Mouse (Mus musculus): ENCODE data around the gene Mettl2. TPM values are rescaled to one million over a fixed set of nuclear protein-coding genes. Genes with fewer than 3 reads are reported as not detected.
A peak's percentile ranks its signal among the peaks of the same experiment; 100 is the strongest.

The Mettl2 gene
- polyA plus RNA-seq, 1 experiment: 3.7 TPM

DNA sequence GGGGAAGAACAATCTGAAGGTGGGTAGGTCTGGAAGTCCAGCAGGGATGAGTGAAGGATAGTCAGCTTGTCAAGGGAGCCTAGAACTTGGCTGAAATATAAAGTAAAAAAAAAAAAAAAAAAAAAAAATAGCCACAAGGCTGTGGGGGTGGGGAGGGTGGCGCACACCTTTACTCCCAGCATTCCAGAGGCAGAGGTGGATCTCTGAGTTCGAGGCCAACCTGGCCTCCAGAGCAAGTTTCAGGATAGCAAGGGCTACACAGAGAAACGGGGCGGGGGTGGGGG, 25.7 kb downstream of the Mettl2 start:
- Histone ChIP-seq H3K4me3 (replicated peaks) (no peak overlapping the region), H3K27me3 (replicated peaks) (peaks cover 32% of the 10 kb centered on the region), H3K36me3 (replicated peaks; ENCODE audit: low read length) (no peaks in the 10 kb centered on the region), H3K9me3 (no peaks in the 10 kb centered on the region), H3K4me1 (peaks cover 35% of the 10 kb centered on the region)
- TF ChIP-seq FLI1 (IDR thresholded peaks at IDR 0.05; ENCODE audit: low read length): no peak
- no peak for TF ChIP-seq GATA1 (IDR thresholded peaks at IDR 0.05; ENCODE audit: borderline replicate concordance, low read length)

DNA sequence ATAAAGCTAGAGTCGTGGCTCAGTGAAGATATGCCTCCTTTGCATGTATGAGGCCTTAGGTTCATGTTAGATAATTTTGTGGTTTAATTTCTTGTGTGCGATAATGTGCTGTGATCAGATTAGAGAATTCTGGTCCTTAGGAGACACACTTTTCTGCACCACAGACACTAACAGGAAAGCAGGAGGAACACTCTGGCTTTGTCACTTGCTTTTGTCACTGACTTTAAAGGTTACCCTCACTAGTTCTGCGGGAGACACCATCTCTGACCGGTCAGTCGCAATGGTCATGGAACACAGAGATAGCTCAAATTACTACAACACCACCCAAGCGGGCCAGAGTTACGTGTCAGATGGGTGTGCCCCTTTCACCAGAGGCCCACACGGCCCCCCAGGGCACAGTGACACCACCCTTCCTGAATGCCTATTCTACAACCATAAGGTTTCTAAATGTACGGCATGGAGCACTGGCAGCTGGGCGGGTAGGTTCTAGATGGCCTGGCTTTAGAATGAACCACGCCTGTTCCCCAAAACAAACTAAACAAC, 26.2 kb downstream of the Mettl2 start:
- Histone ChIP-seq H3K27me3 (replicated peaks) (peaks cover 33% of the 10 kb centered on the region), H3K36me3 (replicated peaks; ENCODE audit: low read length) (no peaks in the 10 kb centered on the region), H3K4me1 (peaks cover 35% of the 10 kb centered on the region), H3K9me3 (no peaks in the 10 kb centered on the region), H3K4me3 (replicated peaks) (no peak overlapping the region)
- no peak for TF ChIP-seq GATA1 (IDR thresholded peaks at IDR 0.05; ENCODE audit: borderline replicate concordance, low read length)
- TF ChIP-seq FLI1 (IDR thresholded peaks at IDR 0.05; ENCODE audit: low read length): no peak

DNA sequence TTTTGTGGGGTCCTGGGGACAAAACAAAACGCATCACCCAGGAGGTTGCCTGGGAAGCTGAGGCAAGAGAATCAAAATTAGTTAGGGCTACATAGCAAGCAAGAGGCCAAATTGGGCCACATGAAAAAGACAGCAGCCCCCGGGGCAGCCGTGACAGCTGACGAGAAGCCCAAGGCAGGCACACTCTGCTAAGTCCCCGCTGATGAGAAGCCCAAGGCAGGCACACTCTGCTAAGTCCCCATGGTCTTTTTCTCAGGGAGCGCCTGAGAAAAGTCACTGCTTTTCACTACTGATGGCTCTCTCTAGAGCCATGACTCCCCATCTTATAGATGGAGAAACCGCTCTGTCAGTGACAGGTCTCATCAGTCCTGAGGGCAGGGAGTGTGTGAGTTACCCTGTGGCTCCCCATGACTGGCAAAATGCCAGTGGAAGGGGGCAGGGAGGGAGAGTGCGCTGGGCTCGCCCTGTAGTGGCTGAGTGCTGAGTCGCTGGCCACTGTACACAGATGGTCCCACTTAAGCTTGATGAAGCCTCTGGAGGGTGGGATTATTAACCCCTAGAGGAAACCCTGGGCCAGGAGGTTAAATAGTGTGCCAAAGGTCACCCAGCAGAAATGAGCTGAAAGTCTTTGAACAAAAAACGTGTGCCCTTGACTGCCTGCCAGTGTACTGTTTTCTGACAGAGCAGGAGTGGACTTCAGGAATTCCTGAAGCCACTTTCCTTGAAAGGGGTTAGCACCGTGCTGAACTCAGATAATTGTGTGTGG, 27.0 kb downstream of the Mettl2 start:
- Histone ChIP-seq H3K9me3 (no peaks in the 10 kb centered on the region), H3K36me3 (replicated peaks; ENCODE audit: low read length) (no peaks in the 10 kb centered on the region), H3K4me1 (peaks cover 35% of the 10 kb centered on the region), H3K27me3 (replicated peaks) (peaks cover 33% of the 10 kb centered on the region), H3K4me3 (replicated peaks) (peak overlapping the region; percentile 35)
- TF ChIP-seq GATA1 (IDR thresholded peaks at IDR 0.05; ENCODE audit: borderline replicate concordance, low read length): no peak
- TF ChIP-seq FLI1 (IDR thresholded peaks at IDR 0.05; ENCODE audit: low read length): no peak

DNA sequence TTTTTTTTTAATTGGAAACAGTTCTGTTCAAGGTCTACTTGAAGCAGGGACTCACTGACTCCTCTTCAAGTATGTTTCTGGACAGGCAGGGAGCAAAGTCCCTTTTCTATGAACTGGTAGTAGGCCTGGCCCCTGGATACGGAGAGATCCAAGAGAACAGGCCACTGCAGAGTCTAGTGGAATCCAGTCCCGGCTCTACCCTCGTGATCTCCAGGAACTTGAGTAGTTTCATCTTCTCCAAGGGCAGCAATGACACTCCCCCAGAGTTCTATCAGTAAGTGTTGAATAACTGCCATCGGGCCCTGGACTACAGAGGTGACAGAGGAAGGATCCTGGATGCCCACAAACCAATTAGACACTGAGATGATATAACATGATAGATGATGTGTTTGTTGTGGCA, 29.7 kb downstream of the Mettl2 start:
- H3K4me3 ChIP-seq (replicated peaks): no peak overlapping the region
- peaks cover 29% of the 10 kb centered on the region for H3K4me1 ChIP-seq

DNA sequence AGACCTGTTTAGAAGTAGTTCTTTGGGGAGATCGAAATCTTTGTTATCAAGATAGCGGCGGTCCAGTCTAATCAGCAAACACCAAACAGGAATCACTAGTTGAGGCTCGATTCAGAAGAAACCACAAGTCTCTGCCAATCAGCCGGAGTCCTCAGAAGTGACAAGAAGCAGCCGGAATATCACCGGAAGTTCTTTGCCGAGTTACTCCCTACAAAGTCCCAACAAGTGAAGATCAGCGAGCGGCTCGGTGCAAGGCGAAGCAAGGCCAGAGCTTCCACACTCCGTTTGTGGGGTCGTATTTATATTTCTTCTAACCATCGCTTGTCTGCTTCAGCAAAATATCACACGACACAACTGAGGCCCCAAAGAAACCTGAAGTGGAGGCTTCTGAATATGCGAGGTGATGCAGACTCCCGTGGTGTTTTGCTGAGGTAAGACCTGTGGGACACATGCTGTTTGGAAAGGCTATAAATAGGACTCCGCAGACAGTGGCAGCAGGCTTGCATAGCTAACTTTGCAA, 30.6 kb downstream of the Mettl2 start:
- TF ChIP-seq GATA1 (IDR thresholded peaks at IDR 0.05; ENCODE audit: borderline replicate concordance, low read length) (no peak), FLI1 (IDR thresholded peaks at IDR 0.05; ENCODE audit: low read length) (no peak)
- H3K36me3 ChIP-seq (replicated peaks; ENCODE audit: low read length): no peaks in the 10 kb centered on the region
- H3K9me3 ChIP-seq: no peaks in the 10 kb centered on the region
- H3K4me1 ChIP-seq: peaks cover 21% of the 10 kb centered on the region
- H3K27me3 ChIP-seq (replicated peaks): peaks cover 24% of the 10 kb centered on the region
- H3K4me3 ChIP-seq (replicated peaks): no peak overlapping the region

More for the DNA sequence above, 29.7 kb downstream of the Mettl2 start:
- Histone ChIP-seq H3K36me3 (replicated peaks; ENCODE audit: low read length) (no peaks in the 10 kb centered on the region), H3K9me3 (no peaks in the 10 kb centered on the region), H3K27me3 (replicated peaks) (peaks cover 28% of the 10 kb centered on the region)
- TF ChIP-seq FLI1 (IDR thresholded peaks at IDR 0.05; ENCODE audit: low read length) (no peak), GATA1 (IDR thresholded peaks at IDR 0.05; ENCODE audit: borderline replicate concordance, low read length) (no peak)

DNA sequence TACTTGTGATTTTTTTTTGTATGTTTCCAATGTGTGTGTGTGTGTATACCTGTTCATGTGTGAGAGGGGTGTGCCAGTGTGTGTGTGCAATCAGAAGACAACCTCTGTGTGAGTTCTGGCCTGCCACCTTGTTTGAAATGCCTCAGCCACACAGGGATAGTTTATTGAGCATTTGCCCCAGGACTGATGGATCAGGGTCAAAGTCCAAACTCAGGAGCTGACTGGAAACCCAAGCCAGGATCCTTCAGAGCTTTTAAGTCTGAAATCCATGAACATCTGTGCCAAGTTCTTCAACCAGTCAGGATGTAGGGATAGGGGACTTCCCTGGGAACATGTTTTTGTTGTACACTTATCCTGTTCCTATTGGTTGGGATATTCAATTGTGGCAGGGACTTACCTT, 31.8 kb downstream of the Mettl2 start:
- Histone ChIP-seq H3K27me3 (replicated peaks) (peaks cover 24% of the 10 kb centered on the region), H3K4me1 (peaks cover 12% of the 10 kb centered on the region), H3K4me3 (replicated peaks) (no peak overlapping the region), H3K9me3 (peaks cover 7% of the 10 kb centered on the region), H3K36me3 (replicated peaks; ENCODE audit: low read length) (no peaks in the 10 kb centered on the region)
- TF ChIP-seq GATA1 (IDR thresholded peaks at IDR 0.05; ENCODE audit: borderline replicate concordance, low read length): no peak
- no peak for TF ChIP-seq FLI1 (IDR thresholded peaks at IDR 0.05; ENCODE audit: low read length)

DNA sequence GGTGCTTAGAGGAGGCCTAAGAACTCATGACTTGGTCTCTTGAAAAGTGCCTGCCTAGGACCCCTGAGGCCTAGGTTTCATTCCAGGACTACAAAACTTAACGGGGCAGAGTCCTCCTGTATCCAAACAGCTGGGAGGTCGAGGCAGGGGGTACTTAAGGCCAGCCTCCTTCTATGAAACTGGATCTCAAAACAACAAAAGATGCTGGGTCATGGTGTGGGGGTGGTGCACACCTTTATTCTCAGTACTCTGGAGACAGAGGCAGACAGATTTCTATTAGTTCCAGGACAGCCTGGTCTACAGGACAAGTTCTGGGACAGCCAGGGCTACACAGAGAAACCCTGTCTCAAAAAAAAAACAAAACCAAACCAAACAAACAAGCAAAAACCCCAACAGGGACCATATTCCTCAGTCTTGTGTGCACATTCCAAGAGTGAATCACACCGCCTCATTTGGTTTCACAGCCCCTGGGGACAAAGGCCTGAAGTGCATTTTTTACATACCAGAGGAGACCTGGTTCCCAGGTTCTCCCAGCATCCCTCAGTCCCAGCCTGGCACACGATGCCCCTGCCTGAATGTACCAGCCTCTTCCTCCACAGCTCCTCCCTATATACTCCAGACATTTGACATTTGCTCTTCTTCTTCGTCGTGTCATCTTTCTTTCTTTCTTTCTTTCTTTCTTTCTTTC, 33.6 kb downstream of the Mettl2 start:
- no peak overlapping the region for H3K4me3 ChIP-seq (replicated peaks)
- H3K36me3 ChIP-seq (replicated peaks; ENCODE audit: low read length): no peaks in the 10 kb centered on the region
- H3K9me3 ChIP-seq: peaks cover 18% of the 10 kb centered on the region
- H3K27me3 ChIP-seq (replicated peaks): peaks cover 16% of the 10 kb centered on the region
- TF ChIP-seq GATA1 (IDR thresholded peaks at IDR 0.05; ENCODE audit: borderline replicate concordance, low read length) (no peak), FLI1 (IDR thresholded peaks at IDR 0.05; ENCODE audit: low read length) (no peak)
- H3K4me1 ChIP-seq: no peaks in the 10 kb centered on the region

DNA sequence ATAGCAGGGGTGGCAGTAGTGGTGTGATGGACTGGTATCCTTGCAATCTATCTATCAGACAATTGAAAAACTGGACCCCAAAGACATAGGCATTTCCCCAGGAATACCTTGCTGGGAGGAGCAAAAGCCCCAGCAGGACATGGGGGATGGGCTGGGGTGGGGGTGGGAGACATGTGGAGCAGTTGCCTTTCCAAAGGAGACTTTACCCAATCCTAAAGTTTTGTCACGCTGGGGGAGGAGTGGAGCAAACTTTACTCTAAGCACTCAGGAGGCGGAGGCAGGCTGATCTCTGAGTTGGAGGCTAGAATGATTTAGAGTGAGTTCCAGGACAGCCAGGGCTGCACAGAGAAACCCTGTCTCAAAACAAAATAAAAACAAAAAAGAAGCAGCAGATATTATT, 35.2 kb downstream of the Mettl2 start:
- no peak overlapping the region for H3K4me3 ChIP-seq (replicated peaks)
- H3K36me3 ChIP-seq (replicated peaks; ENCODE audit: low read length): no peaks in the 10 kb centered on the region
- H3K4me1 ChIP-seq: no peaks in the 10 kb centered on the region

DNA sequence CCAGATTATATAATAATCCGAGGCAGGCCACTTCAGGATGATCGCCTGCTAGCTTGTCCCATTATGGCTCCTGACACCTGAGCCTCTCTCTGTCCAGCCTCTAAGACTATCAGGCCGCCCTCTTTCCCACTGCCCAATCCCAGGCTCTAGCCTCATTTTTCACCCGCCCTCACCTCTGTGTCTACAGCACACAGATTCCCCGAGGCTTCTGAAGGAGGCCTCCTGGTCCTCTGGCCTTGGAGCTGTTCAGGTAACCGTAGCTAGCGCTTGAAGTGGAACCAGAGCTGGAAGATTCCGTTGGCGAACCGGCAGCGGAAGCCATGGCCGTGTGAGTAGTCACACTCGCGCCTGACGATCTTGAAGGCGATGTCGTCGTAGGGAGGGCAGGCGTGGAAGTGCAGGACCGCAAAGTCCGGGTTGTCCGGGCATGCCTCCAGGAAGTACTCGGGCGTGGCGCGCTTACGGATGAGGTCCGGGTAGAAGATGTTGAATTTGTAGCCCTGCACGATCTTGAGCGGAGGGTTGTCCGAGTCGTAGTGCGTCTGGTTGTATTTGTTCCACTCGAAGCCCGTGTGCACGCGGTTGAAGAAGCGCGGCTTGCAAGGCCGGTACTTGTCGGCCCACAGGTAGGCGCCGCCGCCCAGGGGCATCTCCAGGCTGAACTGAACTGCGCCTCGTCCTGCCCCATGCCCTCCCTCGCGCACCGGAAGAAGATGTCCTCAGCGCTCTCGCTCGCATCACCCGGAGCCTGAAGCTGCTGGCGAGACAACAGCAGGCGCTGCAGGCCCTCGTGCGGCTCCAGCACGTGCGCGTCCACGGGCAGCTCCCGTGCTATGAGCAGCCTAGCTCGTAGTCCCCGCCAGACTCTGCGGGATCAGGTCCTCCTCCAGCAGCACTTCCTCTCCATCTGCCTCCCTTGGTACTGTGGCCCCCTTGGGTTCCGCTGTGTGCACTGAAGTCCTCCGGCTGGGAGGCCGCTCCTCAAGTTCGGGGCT, 38.6 kb downstream of the Mettl2 start:
- Histone ChIP-seq H3K4me3 (replicated peaks) (peak overlapping the region; percentile 50), H3K27me3 (replicated peaks) (peaks cover 27% of the 10 kb centered on the region), H3K4me1 (no peaks in the 10 kb centered on the region), H3K36me3 (replicated peaks; ENCODE audit: low read length) (no peaks in the 10 kb centered on the region), H3K9me3 (peaks cover 38% of the 10 kb centered on the region)
- no peak for TF ChIP-seq GATA1 (IDR thresholded peaks at IDR 0.05; ENCODE audit: borderline replicate concordance, low read length)
- TF ChIP-seq FLI1 (IDR thresholded peaks at IDR 0.05; ENCODE audit: low read length): no peak

More for the DNA sequence above, 35.2 kb downstream of the Mettl2 start:
- H3K9me3 ChIP-seq: peaks cover 34% of the 10 kb centered on the region
- peaks cover 26% of the 10 kb centered on the region for H3K27me3 ChIP-seq (replicated peaks)
- no peak for TF ChIP-seq GATA1 (IDR thresholded peaks at IDR 0.05; ENCODE audit: borderline replicate concordance, low read length)
- no peak for TF ChIP-seq FLI1 (IDR thresholded peaks at IDR 0.05; ENCODE audit: low read length)

Measured in megakaryocyte, embryonic 14.5 days (primary cell).